Mouse (Mus musculus) layer of hippocampus, adult 6 months (tissue): ENCODE results near the gene Gm11757. TPM values are rescaled to one million over a fixed set of nuclear protein-coding genes. Genes with fewer than 3 reads are reported as not detected.

Source experiments
- long read RNA-seq, 2 experiments: library from polyadenylated mRNA; unstranded; transcript quantifications; one replicate each; pipeline ENCODE4 v2.0.0; 2019 to 2020
- polyA plus RNA-seq: library from polyadenylated mRNA; unstranded; fragments of <200 nt; fragmentation: Nextera tagmentation; gene quantifications from 2 replicates; pipeline ENCODE4 v1.2.3, GENCODE M21; 2021

Gm11757 gene
- not detected in 2 replicates for polyA plus RNA-seq
- long read RNA-seq, experiment 1, result 0 reads
- long read RNA-seq, experiment 2, result 0 reads

GRCm38 (mm10) chr4:73891012-73891411 lies at the start of gene Gm11757:
Gene Gm11757 (minus strand): TSS chr4:73891112.

GRCm38 (mm10) chr4:73920660-73921059 lies 29.7 kb upstream of the Gm11757 start, which contains the start of gene Gm11756:
Gene Gm11756 (minus strand): TSS chr4:73920760.

GRCm38 (mm10) chr4:73905853-73906252 lies 14.9 kb upstream of the Gm11757 start, which contains the start of gene Gm13871:
Gene Gm13871 (minus strand): TSS chr4:73905953.

GRCm38 (mm10) chr4:73876166-73876565 lies 14.7 kb downstream of the Gm11757 start, which contains the start of gene Gm11758:
Gene Gm11758 (minus strand): TSS chr4:73876266.

Other genes starting within 250 kb of the Gm11757 start
- not detected in 2 replicates for gene Gm11239, start 222.8 kb downstream of the Gm11757 start, polyA plus RNA-seq
- gene Gm428, start 207.6 kb downstream of the Gm11757 start, polyA plus RNA-seq, result not detected in 2 replicates
- 0.05 TPM in 1 of 2 replicates, not detected in the other for gene Rasef, start 100.1 kb downstream of the Gm11757 start, polyA plus RNA-seq
- gene Gm11758, start 14.8 kb downstream of the Gm11757 start, polyA plus RNA-seq, result not detected in 2 replicates
- gene Gm13871, start 14.8 kb upstream of the Gm11757 start, polyA plus RNA-seq, result not detected in 2 replicates
- not detected in 2 replicates for gene Gm11756, start 29.6 kb upstream of the Gm11757 start, polyA plus RNA-seq
- not detected in 2 replicates for gene 2310002L09Rik, start 59.7 kb upstream of the Gm11757 start, polyA plus RNA-seq
- 1.8 and 1.9 TPM in 2 replicates for gene Frmd3, start 122.3 kb upstream of the Gm11757 start, polyA plus RNA-seq